24 mouse cellular contexts compared by ENCODE assay signal in genomic region chr14:51500461-51500860, GRCm38 (mm10). TPM values are rescaled to one million over a fixed set of nuclear protein-coding genes. Genes with fewer than 3 reads are reported as not detected.
DNase-seq lines count a peak whose midpoint lies in the region; ATAC-seq and TF ChIP-seq lines count a peak whose summit lies in the region.
"Had no signal": no experiment of that assay in that cellular context is flagged by ENCODE, and none has a peak within 500 bp of the region (broad histone marks: within the 10 kb centered on the region; RNA-seq: fewer than 3 reads in every experiment).

No protein-coding gene starts in this region.

- no peak for TF ChIP-seq POLR2A in CH12.LX (IDR thresholded peaks at IDR 0.05; ENCODE audit: low read depth, low read length)

- TF ChIP-seq CTCF in CH12.LX (conservative IDR thresholded peaks at IDR 0.05 in 1 of 2, IDR thresholded peaks at IDR 0.05 in 1 of 2; ENCODE audit: low read depth in 2 of 2, low read length in 2 of 2): no peak
- no peak for TF ChIP-seq CTCF in hindbrain, postnatal 0 days (IDR thresholded peaks at IDR 0.05; ENCODE audit: low read depth)

- no peak overlapping the region for H3K9ac ChIP-seq in CH12.LX (ENCODE audit: insufficient read depth, low read depth)
- no peak overlapping the region for H3K9ac ChIP-seq in hindbrain, postnatal 0 days (replicated peaks; ENCODE audit: low read length)

- no peaks in the 10 kb centered on the region for H3K27me3 ChIP-seq in CH12.LX (replicated peaks)
- H3K27me3 ChIP-seq in hindbrain, postnatal 0 days (ENCODE audit: insufficient read depth, low read length): no peaks in the 10 kb centered on the region
- H3K27me3 ChIP-seq: Patski had no signal

- ATAC-seq in hindbrain, postnatal 0 days: no peak
- ATAC-seq: activated CD4-positive, CD25-positive, alpha-beta regulatory T cell, adult 4 months; CD4-positive, CD25-positive, alpha-beta regulatory T cell, adult 4 months; Patski had no signal

- H3K9me3 ChIP-seq in CH12.LX (replicated peaks; ENCODE audit: low read length): no peaks in the 10 kb centered on the region
- no peaks in the 10 kb centered on the region for H3K9me3 ChIP-seq in hindbrain, postnatal 0 days (ENCODE audit: low read length)
- H3K9me3 ChIP-seq: G1E had no signal

- no peaks in the 10 kb centered on the region for H3K36me3 ChIP-seq in CH12.LX (replicated peaks in 1 of 2; ENCODE audit: control insufficient read depth in 1 of 2, insufficient read depth in 1 of 2, low read length in 1 of 2)
- H3K36me3 ChIP-seq in hindbrain, postnatal 0 days (ENCODE audit: insufficient read depth, low read length): no peaks in the 10 kb centered on the region
- H3K36me3 ChIP-seq: G1E had no signal

- H3K4me1 ChIP-seq in CH12.LX (ENCODE audit: control insufficient read depth in 1 of 2, insufficient read depth in 2 of 2): no peaks in the 10 kb centered on the region
- H3K4me1 ChIP-seq in hindbrain, postnatal 0 days (ENCODE audit: insufficient read depth, low read length): no peaks in the 10 kb centered on the region

- H3K27ac ChIP-seq in CH12.LX (ENCODE audit: insufficient read depth, low read depth): no peak overlapping the region
- no peak overlapping the region for H3K27ac ChIP-seq in hindbrain, postnatal 0 days

- no peaks in the 10 kb centered on the region for H3K79me2 ChIP-seq in CH12.LX (replicated peaks; ENCODE audit: control insufficient read depth, extremely low read depth, insufficient read depth, poor library complexity, severe bottlenecking)

- TF ChIP-seq RAD21 in CH12.LX (IDR thresholded peaks at IDR 0.05; ENCODE audit: low read depth, low read length): no peak

- DNase-seq in CH12.LX (ENCODE audit: extremely low read depth): no peak
- DNase-seq in hindbrain, postnatal 0 days (ENCODE audit: low spot score): no peak
- DNase-seq: adrenal gland, adult 2 months; adrenal gland, adult 8-10 months; adrenal gland, postnatal 10 days; adrenal gland, postnatal 14 days; adrenal gland, postnatal 25 days; adrenal gland, postnatal 36 days; B cell, adult 2 months; cerebellum, adult 11 months; cerebellum, adult 11-12 months; cerebellum, adult 18-20 months; cerebellum, adult 2 months; cerebellum, adult 8-10 months had no signal

- no peak overlapping the region for H3K4me2 ChIP-seq in CH12.LX (ENCODE audit: insufficient read depth, low read depth, poor library complexity, severe bottlenecking)
- H3K4me2 ChIP-seq in hindbrain, postnatal 0 days (ENCODE audit: low read depth, low read length): no peak overlapping the region

- peak; percentile 62 for TF ChIP-seq EP300 in CH12.LX (IDR thresholded peaks at IDR 0.05; ENCODE audit: low read length)

- dilution Hi-C loops in CH12.LX (cut with MboI; ENCODE audit: extremely low pct_ligation_motif_present, extremely low pct_unique_long_range_greater_than_20kb, low sequenced_read_pairs): no loop called here

- in situ Hi-C loops in CH12.LX (cut with MboI; ENCODE audit: low pct_ligation_motif_present, low pct_unique_long_range_greater_than_20kb, low sequenced_read_pairs): no loop called here

- no peak overlapping the region for H3K4me3 ChIP-seq in CH12.LX (replicated peaks in 1 of 3; ENCODE audit: low read depth in 2 of 3, low read length in 2 of 3, poor library complexity in 1 of 3)
- no peak overlapping the region for H3K4me3 ChIP-seq in hindbrain, postnatal 0 days (ENCODE audit: low read length)

- WGBS in hindbrain, postnatal 0 days: 90% methylated on average over 4 of the region's 4 CpGs

TF ChIP-seq in CH12.LX, 34 proteins besides CTCF, POLR2A, EP300 and RAD21:
- TF ChIP-seq MEF2A (IDR thresholded peaks at IDR 0.05; ENCODE audit: borderline replicate concordance, low read depth, low read length) (peak; percentile 73), ZNF384 (IDR thresholded peaks at IDR 0.05; ENCODE audit: low read depth, low read length) (peak; percentile 94), JUND (conservative IDR thresholded peaks at IDR 0.05; ENCODE audit: low read depth, low read length) (0 out of 2 replicates have a peak, but pooled peaks have one; percentile 22), MXI1 (IDR thresholded peaks at IDR 0.05; ENCODE audit: low read depth, low read length) (no peak)
TF ChIP-seq in CH12.LX: peak in this region for 3.

RNA-seq across cellular contexts. Expression of gene Vmn2r89, which starts 48.8 kb away (rescaled TPM):
- 0.08 TPM in 1 of 2 replicates, not detected in the other for total RNA-seq in CH12.LX (2012; rRNA removed)
- not detected in 2 replicates for total RNA-seq in CH12.LX (2014; rRNA removed)
- polyA plus RNA-seq in CH12.LX (2012; ENCODE audit: insufficient read length, low read depth): 0.09 and 0.26 TPM in 2 replicates
- total RNA-seq in hindbrain, postnatal 0 days (2014; rRNA removed): not detected in 2 replicates
- polyA plus RNA-seq in hindbrain, postnatal 0 days (2015; fragmentation: Nextera tagmentation; extraction: Ambion mirVana): not detected in 2 replicates
- total RNA-seq: adrenal gland, adult 18-20 months; adrenal gland, adult 2 months; adrenal gland, adult 8-10 months; adrenal gland, postnatal 10 days; adrenal gland, postnatal 14 days; adrenal gland, postnatal 25 days; adrenal gland, postnatal 36 days; adrenal gland, postnatal 4 days; ES-E14; MEL had no signal
- polyA plus RNA-seq: activated CD4-positive, CD25-positive, alpha-beta regulatory T cell, adult 4 months; adrenal gland, adult 2 months; brain, embryonic 14.5 days; C2C12; cerebellum, adult 2 months; G1E; Patski had no signal

RNA-seq across cellular contexts. Expression of gene Gm5622, which starts 52.1 kb away (rescaled TPM):
- total RNA-seq in CH12.LX (2012; rRNA removed) (1.6 and 1.8 TPM in 2 replicates), CH12.LX (2014; rRNA removed) (0.19 and 0.34 TPM in 2 replicates)
- polyA plus RNA-seq in CH12.LX (2012; ENCODE audit: insufficient read length, low read depth): 0.29 TPM in 1 of 2 replicates, not detected in the other
- total RNA-seq in hindbrain, postnatal 0 days (2014; rRNA removed): not detected in 2 replicates
- polyA plus RNA-seq in hindbrain, postnatal 0 days (2015; fragmentation: Nextera tagmentation; extraction: Ambion mirVana): not detected in 2 replicates
- total RNA-seq: adrenal gland, adult 18-20 months; adrenal gland, adult 2 months; adrenal gland, adult 8-10 months; adrenal gland, postnatal 10 days; adrenal gland, postnatal 14 days; adrenal gland, postnatal 25 days; adrenal gland, postnatal 36 days; adrenal gland, postnatal 4 days; ES-E14; MEL had no signal
- polyA plus RNA-seq: adrenal gland, adult 2 months; brain, embryonic 14.5 days; C2C12; CD4-positive, CD25-positive, alpha-beta regulatory T cell, adult 4 months; cerebellum, adult 2 months; Patski had no signal
